Mouse (Mus musculus) kidney, embryonic 16.5 days (tissue): Measurements from ENCODE around the gene Ethe1. TPM values are rescaled to one million over a fixed set of nuclear protein-coding genes. Genes with fewer than 3 reads are reported as not detected.

ENCODE experiments used
- ATAC-seq: fragments of 200-750 bp; cut with Nextera tagmentation; 2 replicates; pipeline ENCODE4 v1.8.0; 2017; ENCODE audit warnings: moderate TSS enrichment; ENCODE audit not compliant: low FRiP score, low TSS enrichment
- H3K27ac ChIP-seq: fragments of 300-500 bp; sonication (generic); 2 replicates; pipeline ENCODE4 v1.5.1; 2014; ENCODE audit warnings: low read length
- H3K27me3 ChIP-seq: fragments of 300-500 bp; sonication (generic); 2 replicates; pipeline ENCODE4 v1.6.1; 2014; ENCODE audit warnings: low read length, control low read depth, mixed read lengths; ENCODE audit not compliant: insufficient read depth
- H3K36me3 ChIP-seq: fragments of 300-500 bp; sonication (generic); 2 replicates; pipeline ENCODE4 v1.6.1; 2014; ENCODE audit warnings: low read length, control low read depth, mixed read lengths; ENCODE audit not compliant: insufficient read depth
- H3K4me1 ChIP-seq: fragments of 300-500 bp; sonication (generic); 2 replicates; pipeline ENCODE4 v1.6.1; 2014; ENCODE audit warnings: low read length, control low read depth, mixed read lengths; ENCODE audit not compliant: insufficient read depth
- H3K4me2 ChIP-seq: fragments of 300-500 bp; sonication (generic); replicated peaks from 2 replicates; pipeline ENCODE4 v1.6.1; 2014; ENCODE audit warnings: low read depth, low read length
- H3K4me3 ChIP-seq: fragments of 300-500 bp; sonication (generic); 2 replicates; pipeline ENCODE4 v1.5.1; 2014; ENCODE audit warnings: mild to moderate bottlenecking, low read length
- H3K9ac ChIP-seq: fragments of 300-500 bp; sonication (generic); replicated peaks from 2 replicates; pipeline ENCODE4 v1.6.1; 2014; ENCODE audit warnings: low read length
- H3K9me3 ChIP-seq: fragments of 300-500 bp; sonication (generic); 2 replicates; pipeline ENCODE4 v1.6.1; 2016; ENCODE audit warnings: low read length, control low read depth
- whole genome bisulfite sequencing: fragments of 180-500 bp; shearing (Covaris S2); extraction: QIAGEN DNeasy Blood & Tissue Kit; methylation state at CpG from one replicate; pipeline ENCODE4 v1.1.7; 2014; 5-methylcytosine and 5-hydroxymethylcytosine counted together
- polyA plus RNA-seq: library from polyadenylated mRNA; unstranded; fragments of >200 nt; fragmentation: Nextera tagmentation; extraction: Ambion mirVana; gene quantifications from 2 replicates; pipeline ENCODE4 v1.2.1, GENCODE M21; 2015

Gene Ethe1
- polyA plus RNA-seq, 1 experiment from 2014 or later, result 55.2 TPM

- Histone ChIP-seq H3K4me1 (peaks cover 10% of the 10 kb centered on the region; the same call in 1 of the 2 replicates), H3K4me2 (peak overlapping the region; percentile 85), H3K36me3 (no peaks in the 10 kb centered on the region), H3K9me3 (no peaks in the 10 kb centered on the region), H3K27me3 (peaks cover 57% of the 10 kb centered on the region), H3K9ac (peak overlapping the region; percentile 56), H3K4me3 (peak overlapping the region; percentile 51), H3K27ac (no peak overlapping the region)
- ATAC-seq, result peak; percentile 66; the same call in 1 of the 2 replicates
- WGBS, result 1% methylated on average over 35 of the region's 35 CpGs
These were observed 50.9 kb downstream of the Ethe1 start for GRCm38 (mm10) chr7:24638026-24638856.

GRCm38 (mm10) chr7:24640450-24640849 lies 53.1 kb downstream of the Ethe1 start:
- peaks cover 57% of the 10 kb centered on the region for H3K27me3 ChIP-seq
- WGBS, result 52% methylated on average over 13 of the region's 13 CpGs
- no peak overlapping the region for H3K27ac ChIP-seq
- no peak overlapping the region for H3K9ac ChIP-seq
- no peaks in the 10 kb centered on the region for H3K36me3 ChIP-seq
- no peak overlapping the region for H3K4me2 ChIP-seq
- H3K4me1 ChIP-seq, result peaks cover 10% of the 10 kb centered on the region; the same call in 1 of the 2 replicates
- no peaks in the 10 kb centered on the region for H3K9me3 ChIP-seq
- ATAC-seq, result no peak
- no peak overlapping the region for H3K4me3 ChIP-seq

DNA sequence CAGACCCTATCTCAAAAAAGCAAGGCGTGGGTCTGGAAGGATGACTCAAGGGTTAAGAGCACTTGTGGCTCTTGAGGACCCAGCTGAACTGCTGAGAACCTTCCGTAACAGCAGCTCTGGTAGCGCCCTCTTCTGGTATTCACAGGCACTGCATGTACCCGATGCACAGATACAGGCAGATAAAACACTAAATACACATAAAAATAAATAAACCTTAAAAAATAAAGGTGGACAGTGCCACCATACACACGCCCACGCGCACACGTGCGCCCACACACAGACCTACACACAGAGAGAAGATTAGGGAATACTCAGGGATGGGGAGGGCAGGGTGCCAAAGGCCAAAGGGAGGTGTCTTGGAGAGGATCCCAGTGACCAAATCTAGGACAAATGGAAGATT lies 55.1 kb downstream of the Ethe1 start:
- Histone ChIP-seq H3K4me2 (no peak overlapping the region), H3K9ac (no peak overlapping the region), H3K9me3 (no peaks in the 10 kb centered on the region), H3K36me3 (no peaks in the 10 kb centered on the region), H3K27ac (no peak overlapping the region), H3K4me1 (peaks cover 10% of the 10 kb centered on the region; the same call in 1 of the 2 replicates), H3K27me3 (peaks cover 39% of the 10 kb centered on the region), H3K4me3 (no peak overlapping the region)
- no peak for ATAC-seq
- 9% methylated on average over 9 of the region's 9 CpGs for WGBS

DNA sequence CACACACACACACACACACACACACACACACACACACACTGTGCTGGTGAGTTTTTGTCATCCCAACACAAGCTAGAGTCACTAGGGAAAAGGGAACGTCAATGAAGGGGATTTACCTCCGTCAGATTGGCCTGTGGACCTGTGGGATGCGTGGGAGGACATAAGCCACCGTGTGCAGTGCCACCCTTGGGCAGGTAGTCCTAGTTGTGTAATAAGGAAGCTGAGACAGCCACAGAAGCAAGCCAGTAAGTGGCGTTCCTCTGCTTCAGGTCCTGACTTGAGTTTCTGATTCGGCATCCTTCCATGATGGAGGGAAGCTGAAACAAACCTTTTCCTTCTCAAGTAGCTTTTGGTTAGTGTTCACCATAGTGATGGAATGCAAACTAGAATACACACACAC lies 57.1 kb downstream of the Ethe1 start:
- Histone ChIP-seq H3K4me2 (no peak overlapping the region), H3K36me3 (no peaks in the 10 kb centered on the region), H3K4me3 (no peak overlapping the region), H3K4me1 (no peaks in the 10 kb centered on the region), H3K27ac (no peak overlapping the region), H3K9me3 (no peaks in the 10 kb centered on the region), H3K9ac (no peak overlapping the region), H3K27me3 (peaks cover 19% of the 10 kb centered on the region)
- no peak for ATAC-seq
- 71% methylated on average over 6 of the region's 6 CpGs for WGBS

DNA sequence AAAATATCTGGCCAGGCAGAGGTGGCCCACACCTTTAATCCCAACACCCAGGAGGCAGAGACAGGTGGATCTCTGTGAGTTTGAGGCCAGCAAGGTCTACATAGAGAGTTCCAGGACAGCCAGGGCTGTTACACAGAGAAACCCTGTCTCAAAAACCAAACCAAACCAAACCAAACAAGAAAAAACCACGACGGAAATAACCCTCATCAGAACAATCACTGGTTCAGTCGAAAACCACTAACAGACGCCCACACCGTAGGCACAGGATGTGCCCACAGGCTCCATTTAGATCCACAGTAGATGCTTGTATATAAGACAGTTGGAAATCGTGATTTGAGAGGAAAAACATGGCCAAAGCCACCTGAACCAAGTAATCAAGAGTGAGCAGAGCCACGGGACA lies 57.7 kb downstream of the Ethe1 start:
- Histone ChIP-seq H3K9ac (no peak overlapping the region), H3K4me2 (no peak overlapping the region), H3K4me1 (no peaks in the 10 kb centered on the region), H3K27ac (no peak overlapping the region), H3K9me3 (no peaks in the 10 kb centered on the region), H3K36me3 (no peaks in the 10 kb centered on the region), H3K4me3 (no peak overlapping the region), H3K27me3 (peaks cover 14% of the 10 kb centered on the region)
- 79% methylated on average over 7 of the region's 7 CpGs for WGBS
- ATAC-seq, result no peak

DNA sequence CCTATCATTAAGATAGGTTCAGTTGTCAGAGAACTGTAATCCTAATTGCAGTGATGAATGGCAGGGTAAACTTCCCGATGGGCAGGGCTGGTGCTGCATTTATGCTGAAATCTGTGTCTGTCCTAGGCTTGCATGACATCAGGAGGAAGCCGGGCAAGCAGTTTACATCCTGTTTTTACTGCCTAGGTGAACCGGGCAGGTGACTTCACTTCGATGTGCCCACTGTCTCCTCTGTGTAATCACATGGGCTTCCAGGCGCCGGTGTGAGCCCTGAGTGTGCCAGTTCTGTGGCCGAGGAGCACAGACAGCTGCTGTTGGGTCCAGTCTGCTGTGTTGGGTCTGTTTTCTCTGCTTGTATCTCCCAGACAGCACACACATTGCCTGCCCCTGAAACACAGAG lies 59.1 kb downstream of the Ethe1 start:
- Histone ChIP-seq H3K27ac (no peak overlapping the region), H3K36me3 (no peaks in the 10 kb centered on the region), H3K9me3 (no peaks in the 10 kb centered on the region), H3K27me3 (peaks cover 4% of the 10 kb centered on the region; the same call in 1 of the 2 replicates), H3K9ac (no peak overlapping the region), H3K4me3 (no peak overlapping the region), H3K4me2 (no peak overlapping the region), H3K4me1 (no peaks in the 10 kb centered on the region)
- 72% methylated on average over 7 of the region's 7 CpGs for WGBS
- ATAC-seq, result no peak

DNA sequence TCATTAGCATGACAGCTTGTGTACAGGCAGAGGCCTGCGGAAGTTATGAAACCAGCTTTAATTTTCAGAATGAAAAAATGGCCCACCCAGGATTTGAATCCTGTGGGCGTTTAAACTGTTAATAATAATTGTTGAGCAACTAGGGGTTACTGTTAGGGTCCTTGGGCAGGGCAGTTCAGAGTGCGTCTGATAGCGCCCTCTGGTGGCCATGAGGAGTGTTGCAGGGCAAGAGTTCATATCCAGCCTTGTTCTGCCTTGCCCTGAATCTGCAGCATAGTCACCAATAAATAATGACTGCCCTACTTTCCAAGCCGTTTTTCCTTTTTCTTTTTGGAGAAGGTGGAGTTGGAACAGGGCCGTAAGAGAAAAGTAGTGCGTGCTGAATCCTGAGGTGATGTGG lies 66.3 kb downstream of the Ethe1 start:
- no peak overlapping the region for H3K4me2 ChIP-seq
- no peak overlapping the region for H3K9ac ChIP-seq
- no peaks in the 10 kb centered on the region for H3K4me1 ChIP-seq
- no peaks in the 10 kb centered on the region for H3K27me3 ChIP-seq
- H3K36me3 ChIP-seq, result no peaks in the 10 kb centered on the region
- H3K4me3 ChIP-seq, result no peak overlapping the region
- 29% methylated on average over 7 of the region's 7 CpGs for WGBS
- no peaks in the 10 kb centered on the region for H3K9me3 ChIP-seq
- H3K27ac ChIP-seq, result no peak overlapping the region
- no peak for ATAC-seq

Other genes starting within 250 kb of the Ethe1 start
- gene Lypd5, start 238.3 kb upstream of the Ethe1 start, polyA plus RNA-seq, result not detected in 2 replicates
- 4.4 and 4.9 TPM in 2 replicates for gene Kcnn4, start 217.3 kb upstream of the Ethe1 start, polyA plus RNA-seq
- 28.3 and 31.9 TPM in 2 replicates for gene Smg9, start 187.9 kb upstream of the Ethe1 start, polyA plus RNA-seq
- not detected in 2 replicates for gene Irgc1, start 135.2 kb upstream of the Ethe1 start, polyA plus RNA-seq
- 16.3 and 18.5 TPM in 2 replicates for gene Plaur, start 125.1 kb upstream of the Ethe1 start, polyA plus RNA-seq
- gene Cadm4, start 105.5 kb upstream of the Ethe1 start, polyA plus RNA-seq, result 4.3 and 6.6 TPM in 2 replicates
- 60.5 and 67.6 TPM in 2 replicates for gene Zfp428, start 80.5 kb upstream of the Ethe1 start, polyA plus RNA-seq
- gene AC161166.1, start 75.1 kb upstream of the Ethe1 start, polyA plus RNA-seq, result 0.42 and 0.80 TPM in 2 replicates
- 7.2 and 7.8 TPM in 2 replicates for gene Irgq, start 56.9 kb upstream of the Ethe1 start, polyA plus RNA-seq
- 0.64 and 1.0 TPM in 2 replicates for gene Pinlyp, start 41.4 kb upstream of the Ethe1 start, polyA plus RNA-seq
- gene Xrcc1, start 41.3 kb upstream of the Ethe1 start, polyA plus RNA-seq, result 159 and 164 TPM in 2 replicates
- gene Zfp575, start 98 bp downstream of the Ethe1 start, polyA plus RNA-seq, result 3.8 and 3.9 TPM in 2 replicates
- 0.14 and 0.22 TPM in 2 replicates for gene Phldb3, start 23.2 kb downstream of the Ethe1 start, polyA plus RNA-seq
- 0.75 and 1.0 TPM in 2 replicates for gene Lypd3, start 49.0 kb downstream of the Ethe1 start, polyA plus RNA-seq
- gene Tex101, start 89.1 kb downstream of the Ethe1 start, polyA plus RNA-seq, result 0.20 TPM in 1 of 2 replicates, not detected in the other
- gene BC049730, start 121.7 kb downstream of the Ethe1 start, polyA plus RNA-seq, result not detected in 2 replicates
- gene Gm4763, start 139.4 kb downstream of the Ethe1 start, polyA plus RNA-seq, result not detected in 2 replicates
- 0.30 and 0.61 TPM in 2 replicates for gene Cd177, start 172.8 kb downstream of the Ethe1 start, polyA plus RNA-seq
- gene Ceacam10, start 189.7 kb downstream of the Ethe1 start, polyA plus RNA-seq, result 0.44 TPM in 1 of 2 replicates, not detected in the other